Mouse (Mus musculus): Measurements from ENCODE around the gene Rbm8a2. TPM values are rescaled to one million over a fixed set of nuclear protein-coding genes. Genes with fewer than 3 reads are reported as not detected.
"Not testable (repeated sequence)": the region's sequence is repeated elsewhere in the genome, so short reads cannot be mapped to it uniquely, and the experiment has no call there.

Rbm8a2 gene
- total RNA-seq (2015) (0.10 and 0.32 TPM in 2 replicates), total RNA-seq (2017) (0.30 and 0.42 TPM in 2 replicates)

GRCm38 (mm10) chr1:175979014-175979413, at the start of gene Rbm8a2:
TSS of gene Rbm8a2 (minus strand) at chr1:175979114.
- ATAC-seq (replicated peaks; ENCODE audit: poor library complexity), result not testable (repeated sequence)

GRCm38 (mm10) chr1:176028397-176028796, 49.5 kb upstream of the Rbm8a2 start:
- ATAC-seq (replicated peaks; ENCODE audit: poor library complexity), result no peak

GRCm38 (mm10) chr1:176024501-176024900, 45.6 kb upstream of the Rbm8a2 start:
- ATAC-seq (replicated peaks; ENCODE audit: poor library complexity), result no peak

- ATAC-seq (replicated peaks; ENCODE audit: poor library complexity), result no peak
These were observed 39.6 kb upstream of the Rbm8a2 start for GRCm38 (mm10) chr1:176018523-176018922.

GRCm38 (mm10) chr1:176016076-176016475, 37.2 kb upstream of the Rbm8a2 start:
- ATAC-seq (replicated peaks; ENCODE audit: poor library complexity), result no peak

- ATAC-seq (replicated peaks; ENCODE audit: poor library complexity), result no peak
These were observed 34.8 kb upstream of the Rbm8a2 start for GRCm38 (mm10) chr1:176013497-176014268.

- ATAC-seq (replicated peaks; ENCODE audit: poor library complexity), result no peak
These were observed 32.6 kb upstream of the Rbm8a2 start for GRCm38 (mm10) chr1:176011535-176011934.

GRCm38 (mm10) chr1:176011072-176011471, 32.2 kb upstream of the Rbm8a2 start:
- ATAC-seq (replicated peaks; ENCODE audit: poor library complexity), result no peak

- ATAC-seq (replicated peaks; ENCODE audit: poor library complexity), result no peak
These were observed 29.5 kb upstream of the Rbm8a2 start for GRCm38 (mm10) chr1:176008411-176008810.

GRCm38 (mm10) chr1:176000599-176000998, 21.7 kb upstream of the Rbm8a2 start:
- ATAC-seq (replicated peaks; ENCODE audit: poor library complexity), result no peak

- no peak for ATAC-seq (replicated peaks; ENCODE audit: poor library complexity)
These were observed 18.2 kb upstream of the Rbm8a2 start for GRCm38 (mm10) chr1:175997076-175997651.

GRCm38 (mm10) chr1:175988912-175989311, 10.0 kb upstream of the Rbm8a2 start:
- ATAC-seq (replicated peaks; ENCODE audit: poor library complexity), result no peak

GRCm38 (mm10) chr1:175988448-175988847, 9.5 kb upstream of the Rbm8a2 start:
- ATAC-seq (replicated peaks; ENCODE audit: poor library complexity), result no peak

GRCm38 (mm10) chr1:175970710-175971109, 8.2 kb downstream of the Rbm8a2 start:
- no peak for ATAC-seq (replicated peaks; ENCODE audit: poor library complexity)

GRCm38 (mm10) chr1:175967004-175967745, 11.7 kb downstream of the Rbm8a2 start:
- ATAC-seq (replicated peaks; ENCODE audit: poor library complexity), result no peak

GRCm38 (mm10) chr1:175961786-175962185, 17.1 kb downstream of the Rbm8a2 start:
- ATAC-seq (replicated peaks; ENCODE audit: poor library complexity), result no peak

GRCm38 (mm10) chr1:175950851-175951250, 28.1 kb downstream of the Rbm8a2 start:
- ATAC-seq (replicated peaks; ENCODE audit: poor library complexity), result no peak

- no peak for ATAC-seq (replicated peaks; ENCODE audit: poor library complexity)
These were observed 28.5 kb downstream of the Rbm8a2 start for GRCm38 (mm10) chr1:175950421-175950820.

GRCm38 (mm10) chr1:175946718-175947315, 32.1 kb downstream of the Rbm8a2 start:
- ATAC-seq (replicated peaks; ENCODE audit: poor library complexity), result no peak

GRCm38 (mm10) chr1:175943168-175943567, 35.7 kb downstream of the Rbm8a2 start:
- no peak for ATAC-seq (replicated peaks; ENCODE audit: poor library complexity)

- no peak for ATAC-seq (replicated peaks; ENCODE audit: poor library complexity)
These were observed 40.2 kb downstream of the Rbm8a2 start for GRCm38 (mm10) chr1:175938731-175939130.

Data from megakaryocyte progenitor cell, adult 5-6 weeks (primary cell).